Mouse (Mus musculus): ENCODE measurements around the gene 1700015F17Rik.

The 1700015F17Rik gene

GRCm38 (mm10) chr5:5479043-5479442 lies at the start of gene 1700015F17Rik:
1700015F17Rik (minus strand) TSS chr5:5479143.
- DNase-seq (ENCODE audit: low read depth) = no peak

GRCm38 (mm10) chr5:5515411-5515810 lies 36.5 kb upstream of the 1700015F17Rik start:
- no peak for DNase-seq (ENCODE audit: low read depth)

GRCm38 (mm10) chr5:5514196-5515076 lies 35.5 kb upstream of the 1700015F17Rik start, which contains the start of gene Cldn12:
Cldn12 (minus strand) TSS chr5:5514958.
- DNase-seq (ENCODE audit: low read depth) = peak; percentile 100

- DNase-seq (ENCODE audit: low read depth) = no peak
Measured at GRCm38 (mm10) chr5:5511401-5511800, 32.5 kb upstream of the 1700015F17Rik start.

GRCm38 (mm10) chr5:5510989-5511388 lies 32.0 kb upstream of the 1700015F17Rik start:
- DNase-seq (ENCODE audit: low read depth) = no peak

GRCm38 (mm10) chr5:5510304-5510887 lies 31.5 kb upstream of the 1700015F17Rik start:
- peak; percentile 56 for DNase-seq (ENCODE audit: low read depth)

- no peak for DNase-seq (ENCODE audit: low read depth)
Measured at GRCm38 (mm10) chr5:5508231-5508630, 29.3 kb upstream of the 1700015F17Rik start.

- DNase-seq (ENCODE audit: low read depth) = peak; percentile 61
Measured at GRCm38 (mm10) chr5:5507701-5508225, 28.8 kb upstream of the 1700015F17Rik start.

- no peak for DNase-seq (ENCODE audit: low read depth)
Measured at GRCm38 (mm10) chr5:5504456-5504855, 25.5 kb upstream of the 1700015F17Rik start.

GRCm38 (mm10) chr5:5503381-5503780 lies 24.4 kb upstream of the 1700015F17Rik start:
- peak; percentile 60 for DNase-seq (ENCODE audit: low read depth)

GRCm38 (mm10) chr5:5501583-5501982 lies 22.6 kb upstream of the 1700015F17Rik start:
- DNase-seq (ENCODE audit: low read depth) = peak; percentile 76

GRCm38 (mm10) chr5:5496393-5496792 lies 17.4 kb upstream of the 1700015F17Rik start:
- peak; percentile 34 for DNase-seq (ENCODE audit: low read depth)

- DNase-seq (ENCODE audit: low read depth) = no peak
Measured at GRCm38 (mm10) chr5:5495042-5495441, 16.1 kb upstream of the 1700015F17Rik start.

GRCm38 (mm10) chr5:5494269-5495005 lies 15.5 kb upstream of the 1700015F17Rik start:
- DNase-seq (ENCODE audit: low read depth) = peak; percentile 81

GRCm38 (mm10) chr5:5492163-5492562 lies 13.2 kb upstream of the 1700015F17Rik start:
- DNase-seq (ENCODE audit: low read depth) = no peak

- DNase-seq (ENCODE audit: low read depth) = no peak
Measured at GRCm38 (mm10) chr5:5486071-5486470, 7.1 kb upstream of the 1700015F17Rik start.

GRCm38 (mm10) chr5:5483254-5483858 lies 4.4 kb upstream of the 1700015F17Rik start:
- no peak for DNase-seq (ENCODE audit: low read depth)

- peak; percentile 80 for DNase-seq (ENCODE audit: low read depth)
Measured at GRCm38 (mm10) chr5:5481662-5482061, 2.7 kb upstream of the 1700015F17Rik start.

- peak; percentile 28 for DNase-seq (ENCODE audit: low read depth)
Measured at GRCm38 (mm10) chr5:5476133-5476532, 2.8 kb downstream of the 1700015F17Rik start.

- no peak for DNase-seq (ENCODE audit: low read depth)
Measured at GRCm38 (mm10) chr5:5465256-5465655, 13.7 kb downstream of the 1700015F17Rik start.

- no peak for DNase-seq (ENCODE audit: low read depth)
Measured at GRCm38 (mm10) chr5:5431746-5432438, 47.1 kb downstream of the 1700015F17Rik start.

All from NIH3T3 (cell line).